ENCODE assay signal across 10 mouse cellular contexts in the genomic region with DNA sequence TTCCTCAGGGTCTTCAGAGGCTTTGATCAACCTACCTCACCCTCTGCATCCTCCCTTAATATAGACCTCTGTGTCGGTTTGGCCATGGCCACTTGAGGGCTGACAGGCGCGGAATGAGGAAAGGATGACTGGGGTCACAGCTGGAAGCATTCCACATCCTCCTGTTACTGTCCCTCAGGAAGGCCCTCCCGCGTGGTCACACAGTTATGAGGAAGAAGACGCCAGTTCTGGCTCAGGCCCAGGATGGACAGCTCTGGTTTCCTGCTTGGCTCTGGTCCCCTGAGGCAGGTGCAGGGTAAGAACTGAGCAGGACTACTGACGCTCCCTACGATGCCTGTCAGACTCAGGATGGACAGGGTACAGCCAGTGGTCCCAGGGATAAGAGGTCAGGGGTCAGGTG. TPM values are rescaled to one million over a fixed set of nuclear protein-coding genes. Genes with fewer than 3 reads are reported as not detected.
DNase-seq lines count a peak whose midpoint lies in the region; ATAC-seq and TF ChIP-seq lines count a peak whose summit lies in the region.
"Had no signal": no experiment of that assay in that cellular context is flagged by ENCODE, and none has a peak within 500 bp of the region (broad histone marks: within the 10 kb centered on the region; RNA-seq: fewer than 3 reads in every experiment).

No protein-coding gene starts in this region.

- no peak overlapping the region for H3K4me2 ChIP-seq in heart, postnatal 0 days (ENCODE audit: low read depth, low read length)

- WGBS in lung, adult 2 months = 23% methylated on average over 8 of the region's 8 CpGs
- 17% methylated on average over 8 of the region's 8 CpGs for WGBS in heart, postnatal 0 days

- no peak overlapping the region for H3K27ac ChIP-seq in heart, postnatal 0 days (ENCODE audit: low read depth)
- H3K27ac ChIP-seq: liver, embryonic 14.5 days had no signal

- H3K36me3 ChIP-seq in heart, postnatal 0 days (replicated peaks; ENCODE audit: control insufficient read depth, insufficient read depth, low read length) = no peaks in the 10 kb centered on the region

- TF ChIP-seq POLR2A in lung, adult 2 months (IDR thresholded peaks at IDR 0.05; ENCODE audit: borderline replicate concordance, extremely low read depth, low read depth, low read length) = no peak

- ATAC-seq in heart, postnatal 0 days (ENCODE audit: insufficient read depth, low read depth) = peak; percentile 24
- peak; percentile 28 for ATAC-seq in megakaryocyte, adult 5-6 weeks (ENCODE audit: poor library complexity, severe bottlenecking)
- ATAC-seq: inflammation-experienced regulatory T-cells, adult 6 months had no signal

- no peak for TF ChIP-seq EP300 in heart, postnatal 0 days (IDR thresholded peaks at IDR 0.05; ENCODE audit: low read depth)

- peak; percentile 50 for DNase-seq in lung, postnatal 36 days
- DNase-seq in lung, adult 2 months = no peak
- DNase-seq in gastrocnemius, adult 8-10 months (ENCODE audit: low spot score in 2 of 2) = peak; percentile 76 to 80
- peak; percentile 25 for DNase-seq in heart, postnatal 0 days (ENCODE audit: low spot score)
- DNase-seq in right cerebral cortex, postnatal 36 days (ENCODE audit: low spot score in 2 of 2) = no peak
- DNase-seq in left cerebral cortex, adult 8-10 months (ENCODE audit: low spot score in 2 of 2) = no peak

- no peak for TF ChIP-seq CTCF in lung, adult 2 months (IDR thresholded peaks at IDR 0.05; ENCODE audit: insufficient read depth, low read length)
- TF ChIP-seq CTCF in heart, postnatal 0 days (IDR thresholded peaks at IDR 0.05; ENCODE audit: low read depth) = no peak

- no peaks in the 10 kb centered on the region; the same call in 1 of the 2 replicates for H3K27me3 ChIP-seq in heart, postnatal 0 days (ENCODE audit: control insufficient read depth, insufficient read depth, low read length)

- H3K9me3 ChIP-seq in heart, postnatal 0 days (replicated peaks; ENCODE audit: control insufficient read depth, low read length) = no peaks in the 10 kb centered on the region

- no peak overlapping the region for H3K9ac ChIP-seq in heart, postnatal 0 days (replicated peaks; ENCODE audit: low read depth, low read length)
- H3K9ac ChIP-seq: liver, embryonic 14.5 days had no signal

- H3K4me3 ChIP-seq in lung, adult 2 months (replicated peaks; ENCODE audit: extremely low read depth, low read depth, low read length) = no peak overlapping the region
- no peak overlapping the region for H3K4me3 ChIP-seq in heart, postnatal 0 days (ENCODE audit: low read depth, low read length)
- H3K4me3 ChIP-seq: myocyte had no signal

- 0 out of 2 replicates have a peak, but pooled peaks cover 2% of the 10 kb centered on the region for H3K4me1 ChIP-seq in lung, adult 2 months (ENCODE audit: control insufficient read depth, insufficient read depth, low read length)
- peaks cover 25% of the 10 kb centered on the region for H3K4me1 ChIP-seq in heart, postnatal 0 days (ENCODE audit: control insufficient read depth, insufficient read depth)

RNA-seq across cellular contexts. Expression of a gene that starts 1.3 kb away (rescaled TPM):
- 0.06 and 0.60 TPM in 2 replicates for polyA plus RNA-seq in lung, adult 2 months (2012; rRNA removed)
- total RNA-seq in gastrocnemius, adult 8-10 months (2022) = under 1 TPM in 3 of 4 experiments, not detected in 1; 0.21 to 0.54 (median 0.29) TPM
- not detected in 2 replicates for total RNA-seq in heart, postnatal 0 days (2014; rRNA removed; ENCODE audit: low replicate concordance)
- polyA plus RNA-seq in heart, postnatal 0 days (2015; fragmentation: Nextera tagmentation; extraction: Ambion mirVana) = 0.65 and 0.68 TPM in 2 replicates
- total RNA-seq in megakaryocyte, adult 5-6 weeks (2015) = not detected in 2 replicates
- total RNA-seq in megakaryocyte, adult 5-6 weeks (2017) = not detected in 2 replicates
- 1 to 10 TPM in 1 of 4 experiments, under 1 TPM in 1, not detected in 2; 0.37 to 1.2 TPM for total RNA-seq in left cerebral cortex, adult 8-10 months (2022)
- polyA plus RNA-seq: liver, embryonic 14.5 days had no signal

RNA-seq across cellular contexts. Expression of a gene that starts 11.7 kb away (rescaled TPM):
- 941 and 1,175 TPM in 2 replicates for polyA plus RNA-seq in lung, adult 2 months (2012; rRNA removed)
- 100 to 1,000 TPM; 131 to 185 (median 162) TPM for total RNA-seq in gastrocnemius, adult 8-10 months (2022)
- total RNA-seq in heart, postnatal 0 days (2014; rRNA removed; ENCODE audit: low replicate concordance) = 700 and 751 TPM in 2 replicates
- 639 and 714 TPM in 2 replicates for polyA plus RNA-seq in heart, postnatal 0 days (2015; fragmentation: Nextera tagmentation; extraction: Ambion mirVana)
- 4,212 and 4,544 TPM in 2 replicates for total RNA-seq in megakaryocyte, adult 5-6 weeks (2015)
- 2,305 and 2,430 TPM in 2 replicates for total RNA-seq in megakaryocyte, adult 5-6 weeks (2017)
- total RNA-seq in left cerebral cortex, adult 8-10 months (2022) = 1,000 to 10,000 TPM; 1,267 to 1,347 (median 1,329) TPM

RNA-seq across cellular contexts. Expression of a gene that starts 18.5 kb away (rescaled TPM):
- polyA plus RNA-seq in lung, adult 2 months (2012; rRNA removed) = 61.9 and 67.1 TPM in 2 replicates
- total RNA-seq in gastrocnemius, adult 8-10 months (2022) = 10 to 100 TPM; 11.5 to 13.5 (median 13.3) TPM
- 46.7 and 70.5 TPM in 2 replicates for total RNA-seq in heart, postnatal 0 days (2014; rRNA removed; ENCODE audit: low replicate concordance)
- 22.3 and 28.6 TPM in 2 replicates for polyA plus RNA-seq in heart, postnatal 0 days (2015; fragmentation: Nextera tagmentation; extraction: Ambion mirVana)
- 5.9 and 6.9 TPM in 2 replicates for total RNA-seq in megakaryocyte, adult 5-6 weeks (2015)
- total RNA-seq in megakaryocyte, adult 5-6 weeks (2017) = 6.5 and 10.5 TPM in 2 replicates
- 10 to 100 TPM; 14.0 to 17.2 (median 14.9) TPM for total RNA-seq in left cerebral cortex, adult 8-10 months (2022)

Comparison
In these comparisons a context has a peak if more than half of its experiments do, and no peak if none do; other contexts are left out.
1. DNase-seq: peak in lung, postnatal 36 days (single experiment), gastrocnemius, adult 8-10 months (2 of 2) and heart, postnatal 0 days (single experiment); none in lung, adult 2 months (single experiment), right cerebral cortex, postnatal 36 days (0 of 2) and left cerebral cortex, adult 8-10 months (0 of 2).